Mouse (Mus musculus): ENCODE data around the gene Ercc2. TPM values are rescaled to one million over a fixed set of nuclear protein-coding genes. Genes with fewer than 3 reads are reported as not detected.

Ercc2 gene
- polyA plus RNA-seq, 1 experiment from 2014 or later = 5.9 TPM

GRCm38 (mm10) chr7:19388699-19389413 is 7.0 kb downstream of the Ercc2 start:
- H3K9me3 ChIP-seq (replicated peaks; ENCODE audit: control insufficient read depth, low read length) = no peaks in the 10 kb centered on the region
- H3K4me3 ChIP-seq (ENCODE audit: low read depth, low read length) = no peak overlapping the region
- no peak overlapping the region for H3K9ac ChIP-seq (ENCODE audit: low read depth, low read length)
- no peaks in the 10 kb centered on the region for H3K27me3 ChIP-seq (ENCODE audit: control insufficient read depth, insufficient read depth, low read depth, low read length)
- no peak for ATAC-seq (ENCODE audit: low read depth)
- WGBS (ENCODE audit: insufficient replicate concordance) = 71% methylated on average over 10 of the region's 10 CpGs
- no peak overlapping the region for H3K4me2 ChIP-seq (ENCODE audit: low read depth, low read length)
- peaks cover 30% of the 10 kb centered on the region for H3K36me3 ChIP-seq (ENCODE audit: control insufficient read depth, insufficient read depth)
- peaks cover 2% of the 10 kb centered on the region; the same call in 1 of the 2 replicates for H3K4me1 ChIP-seq (ENCODE audit: control insufficient read depth, low read depth, low read length)
- no peak overlapping the region for H3K27ac ChIP-seq (ENCODE audit: low read length)

- H3K9ac ChIP-seq (ENCODE audit: low read depth, low read length) = no peak overlapping the region
- H3K9me3 ChIP-seq (replicated peaks; ENCODE audit: control insufficient read depth, low read length) = no peaks in the 10 kb centered on the region
- H3K4me1 ChIP-seq (ENCODE audit: control insufficient read depth, low read depth, low read length) = no peaks in the 10 kb centered on the region; the same call in 1 of the 2 replicates
- no peak overlapping the region for H3K4me2 ChIP-seq (ENCODE audit: low read depth, low read length)
- no peak overlapping the region for H3K27ac ChIP-seq (ENCODE audit: low read length)
- peaks cover 6% of the 10 kb centered on the region for H3K27me3 ChIP-seq (ENCODE audit: control insufficient read depth, insufficient read depth, low read depth, low read length)
- H3K4me3 ChIP-seq (ENCODE audit: low read depth, low read length) = no peak overlapping the region
- H3K36me3 ChIP-seq (ENCODE audit: control insufficient read depth, insufficient read depth) = peaks cover 26% of the 10 kb centered on the region
- no peak for ATAC-seq (ENCODE audit: low read depth)
- WGBS (ENCODE audit: insufficient replicate concordance) = 74% methylated on average over 8 of the region's 8 CpGs
Measured at GRCm38 (mm10) chr7:19394484-19394883, 12.7 kb downstream of the Ercc2 start.

- H3K27me3 ChIP-seq (ENCODE audit: control insufficient read depth, insufficient read depth, low read depth, low read length) = peaks cover 43% of the 10 kb centered on the region
Measured at GRCm38 (mm10) chr7:19399496-19400280, 17.9 kb downstream of the Ercc2 start.

DNA sequence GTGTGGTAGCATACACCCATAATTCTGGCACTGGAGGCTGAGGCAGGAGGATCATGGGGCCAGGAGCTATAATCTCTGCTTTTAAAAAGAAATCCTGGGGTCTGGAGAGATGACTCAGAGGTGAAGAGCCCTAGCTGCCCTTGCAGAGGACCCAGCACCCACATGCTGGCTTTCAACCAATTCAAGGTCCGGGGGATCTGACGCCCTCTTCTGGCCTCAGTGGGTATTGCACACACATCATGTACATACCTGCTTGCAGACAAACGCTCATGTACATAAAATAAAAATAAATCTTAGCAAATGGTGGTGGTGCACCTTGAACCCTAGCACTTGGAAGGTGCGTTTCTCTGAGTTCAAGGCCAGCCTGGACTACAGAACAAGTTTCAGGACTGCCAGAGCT is 19.1 kb downstream of the Ercc2 start:
- Histone ChIP-seq H3K27ac (ENCODE audit: low read length) (no peak overlapping the region), H3K4me2 (ENCODE audit: low read depth, low read length) (no peak overlapping the region), H3K27me3 (ENCODE audit: control insufficient read depth, insufficient read depth, low read depth, low read length) (peaks cover 45% of the 10 kb centered on the region)

More at GRCm38 (mm10) chr7:19399496-19400280, 17.9 kb downstream of the Ercc2 start:
- peaks cover 15% of the 10 kb centered on the region for H3K4me1 ChIP-seq (ENCODE audit: control insufficient read depth, low read depth, low read length)
- no peak overlapping the region for H3K27ac ChIP-seq (ENCODE audit: low read length)
- H3K9me3 ChIP-seq (replicated peaks; ENCODE audit: control insufficient read depth, low read length) = peaks cover 7% of the 10 kb centered on the region
- H3K36me3 ChIP-seq (ENCODE audit: control insufficient read depth, insufficient read depth) = no peaks in the 10 kb centered on the region
- H3K9ac ChIP-seq (ENCODE audit: low read depth, low read length) = no peak overlapping the region
- peak overlapping the region; percentile 49 for H3K4me2 ChIP-seq (ENCODE audit: low read depth, low read length)
- H3K4me3 ChIP-seq (ENCODE audit: low read depth, low read length) = peak overlapping the region; percentile 21; the same call in 1 of the 2 replicates
- ATAC-seq (ENCODE audit: low read depth) = peak; percentile 27; the same call in 1 of the 2 replicates
- 5% methylated on average over 26 of the region's 27 CpGs for WGBS (ENCODE audit: insufficient replicate concordance)

DNA sequence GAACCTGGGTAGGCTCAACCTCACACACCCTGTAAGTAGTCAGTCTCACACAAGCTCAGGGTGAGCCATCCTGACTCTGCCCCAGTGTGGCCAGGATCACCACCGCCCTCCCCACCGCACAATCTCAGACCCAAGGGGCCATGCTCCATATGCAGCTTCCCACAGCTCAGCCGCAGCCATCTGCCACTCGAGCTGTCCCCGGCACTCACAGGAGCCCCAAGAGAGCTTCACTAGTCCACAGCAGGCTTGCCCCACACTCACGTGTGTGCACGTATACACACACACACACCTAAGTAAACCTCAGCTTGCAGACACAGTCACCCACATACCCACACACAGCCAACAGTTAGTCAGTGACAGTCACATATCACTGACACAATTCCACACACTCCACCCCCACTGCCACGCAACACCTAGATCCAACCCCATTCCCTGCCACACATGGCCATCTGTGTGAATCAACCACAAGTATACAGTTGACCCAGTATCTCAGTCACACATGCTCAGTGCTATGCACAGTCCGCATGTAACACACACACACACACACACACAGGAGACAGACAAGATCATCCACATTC is 20.8 kb downstream of the Ercc2 start:
- WGBS (ENCODE audit: insufficient replicate concordance) = 63% methylated on average over 9 of the region's 9 CpGs
- Histone ChIP-seq H3K9me3 (replicated peaks; ENCODE audit: control insufficient read depth, low read length) (peaks cover 7% of the 10 kb centered on the region), H3K27ac (ENCODE audit: low read length) (no peak overlapping the region), H3K9ac (ENCODE audit: low read depth, low read length) (no peak overlapping the region), H3K27me3 (ENCODE audit: control insufficient read depth, insufficient read depth, low read depth, low read length) (peaks cover 45% of the 10 kb centered on the region), H3K4me1 (ENCODE audit: control insufficient read depth, low read depth, low read length) (peaks cover 15% of the 10 kb centered on the region), H3K4me3 (ENCODE audit: low read depth, low read length) (no peak overlapping the region), H3K4me2 (ENCODE audit: low read depth, low read length) (no peak overlapping the region), H3K36me3 (ENCODE audit: control insufficient read depth, insufficient read depth) (no peaks in the 10 kb centered on the region)
- no peak for ATAC-seq (ENCODE audit: low read depth)

More for the DNA sequence above, 19.1 kb downstream of the Ercc2 start:
- H3K4me1 ChIP-seq (ENCODE audit: control insufficient read depth, low read depth, low read length) = peaks cover 15% of the 10 kb centered on the region
- 70% methylated on average over 4 of the region's 4 CpGs for WGBS (ENCODE audit: insufficient replicate concordance)
- no peak overlapping the region for H3K9ac ChIP-seq (ENCODE audit: low read depth, low read length)
- no peak for ATAC-seq (ENCODE audit: low read depth)
- H3K9me3 ChIP-seq (replicated peaks; ENCODE audit: control insufficient read depth, low read length) = peaks cover 7% of the 10 kb centered on the region
- no peaks in the 10 kb centered on the region for H3K36me3 ChIP-seq (ENCODE audit: control insufficient read depth, insufficient read depth)
- no peak overlapping the region for H3K4me3 ChIP-seq (ENCODE audit: low read depth, low read length)

- Histone ChIP-seq H3K9me3 (replicated peaks; ENCODE audit: control insufficient read depth, low read length) (peaks cover 7% of the 10 kb centered on the region), H3K9ac (ENCODE audit: low read depth, low read length) (peak within 1 kb of the TSS; percentile 20; the same call in 1 of the 2 replicates), H3K4me3 (ENCODE audit: low read depth, low read length) (peak within 1 kb of the TSS; percentile 62), H3K4me1 (ENCODE audit: control insufficient read depth, low read depth, low read length) (peaks cover 15% of the 10 kb centered on the region), H3K27me3 (ENCODE audit: control insufficient read depth, insufficient read depth, low read depth, low read length) (peaks cover 45% of the 10 kb centered on the region), H3K36me3 (ENCODE audit: control insufficient read depth, insufficient read depth) (no peaks in the 10 kb centered on the region), H3K4me2 (ENCODE audit: low read depth, low read length) (peak within 1 kb of the TSS; percentile 85), H3K27ac (ENCODE audit: low read length) (no peak within 1 kb of the TSS)
- ATAC-seq (ENCODE audit: low read depth) = peak; percentile 78
- WGBS (ENCODE audit: insufficient replicate concordance) = 0% methylated on average over 59 of the region's 62 CpGs
Measured at GRCm38 (mm10) chr7:19403731-19404296, 22.0 kb downstream of the Ercc2 start, which contains the start of gene Klc3. Klc3 (minus strand) TSS chr7:19404104.

DNA sequence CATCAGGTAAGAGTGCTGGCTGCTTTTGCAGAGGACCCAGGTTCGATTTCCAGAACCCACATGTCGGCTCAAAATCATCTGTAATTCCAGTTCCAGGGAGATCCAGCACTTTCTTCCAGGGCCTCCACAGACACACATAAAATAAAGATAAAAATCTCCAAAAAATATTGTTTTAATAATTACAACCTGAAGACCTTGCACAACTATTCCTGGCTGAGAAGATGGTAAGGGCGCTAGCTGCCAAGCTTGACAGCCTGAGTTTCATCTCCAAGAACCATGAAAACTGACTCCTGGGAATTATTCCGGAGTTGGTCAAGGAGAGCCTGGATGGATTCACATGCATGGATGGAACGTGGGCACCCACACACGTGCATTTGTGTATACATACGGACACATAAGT is 22.7 kb downstream of the Ercc2 start, which contains the start of gene Ckm:
TSS of gene Ckm (plus strand) at position 301 of the 400 bp plus-strand sequence.
- 37% methylated on average over 7 of the region's 7 CpGs for WGBS (ENCODE audit: insufficient replicate concordance)
- Histone ChIP-seq H3K9ac (ENCODE audit: low read depth, low read length) (peak within 1 kb of the TSS; percentile 20; the same call in 1 of the 2 replicates), H3K4me2 (ENCODE audit: low read depth, low read length) (peak within 1 kb of the TSS; percentile 85), H3K4me3 (ENCODE audit: low read depth, low read length) (peak within 1 kb of the TSS; percentile 62), H3K36me3 (ENCODE audit: control insufficient read depth, insufficient read depth) (no peaks in the 10 kb centered on the region), H3K4me1 (ENCODE audit: control insufficient read depth, low read depth, low read length) (peaks cover 15% of the 10 kb centered on the region), H3K27me3 (ENCODE audit: control insufficient read depth, insufficient read depth, low read depth, low read length) (peaks cover 39% of the 10 kb centered on the region), H3K27ac (ENCODE audit: low read length) (no peak within 1 kb of the TSS), H3K9me3 (replicated peaks; ENCODE audit: control insufficient read depth, low read length) (peaks cover 7% of the 10 kb centered on the region)
- no peak for ATAC-seq (ENCODE audit: low read depth)

DNA sequence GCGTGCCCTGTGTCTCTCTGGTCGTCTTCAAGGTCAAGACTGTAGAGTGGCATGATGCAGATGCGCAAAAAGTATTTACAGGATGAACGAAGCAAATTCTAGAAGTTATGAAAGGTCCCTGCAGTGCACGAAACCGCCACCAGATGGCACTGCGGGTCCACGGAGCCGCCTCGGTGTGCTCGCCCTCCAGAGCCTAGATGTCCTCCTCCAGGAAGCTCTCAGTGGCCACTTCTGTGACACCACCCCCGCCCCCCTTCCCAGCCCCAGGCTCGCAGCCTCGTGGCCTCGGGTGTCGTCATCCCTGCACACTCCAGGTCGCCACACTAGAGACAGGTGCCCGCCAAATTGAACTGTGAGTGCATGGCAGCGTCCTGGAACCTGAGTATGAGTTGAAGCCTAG is 23.6 kb downstream of the Ercc2 start:
- Histone ChIP-seq H3K4me2 (ENCODE audit: low read depth, low read length) (no peak overlapping the region), H3K36me3 (ENCODE audit: control insufficient read depth, insufficient read depth) (no peaks in the 10 kb centered on the region), H3K27me3 (ENCODE audit: control insufficient read depth, insufficient read depth, low read depth, low read length) (peaks cover 37% of the 10 kb centered on the region), H3K4me1 (ENCODE audit: control insufficient read depth, low read depth, low read length) (peaks cover 10% of the 10 kb centered on the region), H3K4me3 (ENCODE audit: low read depth, low read length) (no peak overlapping the region), H3K9me3 (replicated peaks; ENCODE audit: control insufficient read depth, low read length) (peaks cover 7% of the 10 kb centered on the region), H3K27ac (ENCODE audit: low read length) (no peak overlapping the region), H3K9ac (ENCODE audit: low read depth, low read length) (no peak overlapping the region)
- peak; percentile 40 for ATAC-seq (ENCODE audit: low read depth)
- 3% methylated on average over 19 of the region's 19 CpGs for WGBS (ENCODE audit: insufficient replicate concordance)

Data from liver, embryonic 16.5 days (tissue).